Mouse (Mus musculus) hindbrain, embryonic 10.5 days (tissue): ENCODE results near the gene Shmt1. TPM values are rescaled to one million over a fixed set of nuclear protein-coding genes. Genes with fewer than 3 reads are reported as not detected.
A peak's percentile ranks its signal among the peaks of the same experiment; 100 is the strongest.

Experiments used
- DNase-seq: peaks from one replicate; pipeline ENCODE4 v3.0.0-alpha.2; 2017; ENCODE audit warnings: low spot score
- H3K27ac ChIP-seq: fragments of 300-500 bp; sonication (generic); 2 replicates; pipeline ENCODE4 v1.5.1; 2016; ENCODE audit warnings: mild to moderate bottlenecking, moderate library complexity
- H3K27me3 ChIP-seq: fragments of 300-500 bp; sonication (generic); 2 replicates; pipeline ENCODE4 v1.6.1; 2016; ENCODE audit warnings: mild to moderate bottlenecking; ENCODE audit not compliant: poor library complexity, insufficient read depth, severe bottlenecking
- H3K36me3 ChIP-seq: fragments of 300-500 bp; sonication (generic); 2 replicates; pipeline ENCODE4 v1.6.1; 2016; ENCODE audit warnings: mild to moderate bottlenecking, moderate library complexity
- H3K4me1 ChIP-seq: fragments of 300-500 bp; sonication (generic); replicated peaks from 2 replicates; pipeline ENCODE4 v1.6.1; 2016; ENCODE audit warnings: mild to moderate bottlenecking
- H3K4me3 ChIP-seq: fragments of 300-500 bp; sonication (generic); 2 replicates; pipeline ENCODE4 v1.5.1; 2016; ENCODE audit warnings: mild to moderate bottlenecking, moderate library complexity
- H3K9me3 ChIP-seq: fragments of 300-500 bp; sonication (generic); 2 replicates; pipeline ENCODE4 v1.6.1; 2016; ENCODE audit warnings: mild to moderate bottlenecking, moderate library complexity
- WGBS: fragments of 180-500 bp; shearing (Covaris S2); methylation state at CpG from one replicate; pipeline ENCODE4 v1.1.7; 2016; 5-methylcytosine and 5-hydroxymethylcytosine counted together
- polyA plus RNA-seq: library from polyadenylated mRNA; unstranded; fragments of >200 nt; fragmentation: Nextera tagmentation; extraction: Ambion mirVana; gene quantifications from 2 replicates; pipeline ENCODE4 v1.2.1, GENCODE M21; 2016

The Shmt1 gene
- polyA plus RNA-seq, 1 experiment from 2014 or later: 60.0 TPM

- Histone ChIP-seq H3K27me3 (no peaks in the 10 kb centered on the region), H3K4me1 (peaks cover 69% of the 10 kb centered on the region), H3K36me3 (peaks cover 63% of the 10 kb centered on the region), H3K4me3 (peak overlapping the region; percentile 81), H3K9me3 (no peaks in the 10 kb centered on the region), H3K27ac (no peak overlapping the region)
- 91% methylated on average over 10 of the region's 10 CpGs for WGBS
- DNase-seq: no peak
Observed at GRCm38 (mm10) chr11:60779673-60780189, 31.8 kb downstream of the Shmt1 start.

GRCm38 (mm10) chr11:60777801-60778370, 33.6 kb downstream of the Shmt1 start:
- no peaks in the 10 kb centered on the region for H3K9me3 ChIP-seq
- no peaks in the 10 kb centered on the region for H3K27me3 ChIP-seq
- DNase-seq: no peak
- WGBS: 28% methylated on average over 16 of the region's 16 CpGs
- H3K36me3 ChIP-seq: peaks cover 44% of the 10 kb centered on the region
- H3K4me1 ChIP-seq: peaks cover 73% of the 10 kb centered on the region
- H3K4me3 ChIP-seq: peak overlapping the region; percentile 81
- peak overlapping the region; percentile 87 for H3K27ac ChIP-seq

GRCm38 (mm10) chr11:60776829-60777740, 34.4 kb downstream of the Shmt1 start, which contains the start of the genes Top3a and Smcr8:
Top3a (minus strand) TSS chr11:60777365.
Smcr8 (plus strand) TSS chr11:60777524.
- peak; percentile 90 for DNase-seq
- H3K4me1 ChIP-seq: peaks cover 65% of the 10 kb centered on the region
- WGBS: under 1% methylated on average over 62 of the region's 62 CpGs
- peak within 1 kb of the TSS; percentile 81 for H3K4me3 ChIP-seq
- no peaks in the 10 kb centered on the region for H3K9me3 ChIP-seq
- peak within 1 kb of the TSS; percentile 87 for H3K27ac ChIP-seq
- no peaks in the 10 kb centered on the region for H3K27me3 ChIP-seq
- peaks cover 36% of the 10 kb centered on the region for H3K36me3 ChIP-seq

GRCm38 (mm10) chr11:60776107-60776828, 35.2 kb downstream of the Shmt1 start:
- H3K9me3 ChIP-seq: no peaks in the 10 kb centered on the region
- H3K27me3 ChIP-seq: no peaks in the 10 kb centered on the region
- 6% methylated on average over 17 of the region's 17 CpGs for WGBS
- H3K4me3 ChIP-seq: peak overlapping the region; percentile 81
- H3K4me1 ChIP-seq: peaks cover 57% of the 10 kb centered on the region
- DNase-seq: no peak
- peak overlapping the region; percentile 87 for H3K27ac ChIP-seq
- peaks cover 28% of the 10 kb centered on the region for H3K36me3 ChIP-seq

- Histone ChIP-seq H3K27ac (peak overlapping the region; percentile 87; the same call in 1 of the 2 replicates), H3K9me3 (no peaks in the 10 kb centered on the region), H3K36me3 (peaks cover 23% of the 10 kb centered on the region), H3K4me1 (peaks cover 50% of the 10 kb centered on the region), H3K27me3 (no peaks in the 10 kb centered on the region), H3K4me3 (peak overlapping the region; percentile 81)
- DNase-seq: no peak
- 47% methylated on average over 6 of the region's 6 CpGs for WGBS
Observed at GRCm38 (mm10) chr11:60775578-60775977, 35.9 kb downstream of the Shmt1 start.

- peak overlapping the region; percentile 81 for H3K4me3 ChIP-seq
- H3K4me1 ChIP-seq: peaks cover 42% of the 10 kb centered on the region
- H3K27me3 ChIP-seq: no peaks in the 10 kb centered on the region
- 79% methylated on average over 1 of the region's 1 CpGs for WGBS
- H3K36me3 ChIP-seq: peaks cover 16% of the 10 kb centered on the region
- H3K9me3 ChIP-seq: no peaks in the 10 kb centered on the region
- no peak overlapping the region for H3K27ac ChIP-seq
- no peak for DNase-seq
Observed at GRCm38 (mm10) chr11:60774841-60775240, 36.7 kb downstream of the Shmt1 start.

- DNase-seq: no peak
- H3K4me1 ChIP-seq: peaks cover 36% of the 10 kb centered on the region
- H3K27ac ChIP-seq: no peak overlapping the region
- WGBS: 85% methylated on average over 3 of the region's 3 CpGs
- H3K9me3 ChIP-seq: no peaks in the 10 kb centered on the region
- H3K36me3 ChIP-seq: peaks cover 10% of the 10 kb centered on the region
- no peaks in the 10 kb centered on the region for H3K27me3 ChIP-seq
- H3K4me3 ChIP-seq: no peak overlapping the region
Observed at GRCm38 (mm10) chr11:60774158-60774689, 37.3 kb downstream of the Shmt1 start.

GRCm38 (mm10) chr11:60772161-60772560, 39.4 kb downstream of the Shmt1 start:
- H3K36me3 ChIP-seq: no peaks in the 10 kb centered on the region
- 83% methylated on average over 4 of the region's 4 CpGs for WGBS
- DNase-seq: no peak

GRCm38 (mm10) chr11:60770776-60771175, 40.7 kb downstream of the Shmt1 start:
- H3K9me3 ChIP-seq: no peaks in the 10 kb centered on the region
- no peak for DNase-seq
- H3K27ac ChIP-seq: no peak overlapping the region
- H3K4me3 ChIP-seq: no peak overlapping the region
- H3K27me3 ChIP-seq: no peaks in the 10 kb centered on the region
- H3K36me3 ChIP-seq: peaks cover 7% of the 10 kb centered on the region; the same call in 1 of the 2 replicates
- WGBS: 91% methylated on average over 3 of the region's 3 CpGs
- peaks cover 13% of the 10 kb centered on the region for H3K4me1 ChIP-seq

More at GRCm38 (mm10) chr11:60772161-60772560, 39.4 kb downstream of the Shmt1 start:
- Histone ChIP-seq H3K27me3 (no peaks in the 10 kb centered on the region), H3K9me3 (no peaks in the 10 kb centered on the region), H3K4me3 (no peak overlapping the region), H3K4me1 (peaks cover 21% of the 10 kb centered on the region), H3K27ac (no peak overlapping the region)

GRCm38 (mm10) chr11:60769322-60769721, 42.2 kb downstream of the Shmt1 start:
- DNase-seq: no peak
- Histone ChIP-seq H3K36me3 (peaks cover 15% of the 10 kb centered on the region), H3K27me3 (no peaks in the 10 kb centered on the region), H3K9me3 (peaks cover 4% of the 10 kb centered on the region; the same call in 1 of the 2 replicates), H3K4me1 (0 out of 2 replicates have a peak, but pooled peaks cover 3% of the 10 kb centered on the region), H3K4me3 (no peak overlapping the region), H3K27ac (no peak overlapping the region)
- WGBS: 93% methylated on average over 2 of the region's 2 CpGs

GRCm38 (mm10) chr11:60766969-60767368, 44.5 kb downstream of the Shmt1 start:
- Histone ChIP-seq H3K36me3 (peaks cover 28% of the 10 kb centered on the region), H3K27me3 (no peaks in the 10 kb centered on the region), H3K4me3 (no peak overlapping the region), H3K4me1 (no peaks in the 10 kb centered on the region), H3K27ac (no peak overlapping the region), H3K9me3 (peaks cover 4% of the 10 kb centered on the region; the same call in 1 of the 2 replicates)
- 91% methylated on average over 4 of the region's 4 CpGs for WGBS
- no peak for DNase-seq

GRCm38 (mm10) chr11:60761681-60762080, 49.8 kb downstream of the Shmt1 start:
- no peak for DNase-seq
- no peaks in the 10 kb centered on the region for H3K4me1 ChIP-seq
- peaks cover 4% of the 10 kb centered on the region; the same call in 1 of the 2 replicates for H3K9me3 ChIP-seq
- no peaks in the 10 kb centered on the region for H3K27me3 ChIP-seq
- H3K27ac ChIP-seq: no peak overlapping the region
- 91% methylated on average over 3 of the region's 3 CpGs for WGBS
- peaks cover 78% of the 10 kb centered on the region for H3K36me3 ChIP-seq
- H3K4me3 ChIP-seq: no peak overlapping the region
